Mouse (Mus musculus): ENCODE measurements around the gene Chd4. TPM values are rescaled to one million over a fixed set of nuclear protein-coding genes. Genes with fewer than 3 reads are reported as not detected.

Chd4 gene
- polyA plus RNA-seq, 1 experiment from 2014 or later = 59.7 TPM

DNA sequence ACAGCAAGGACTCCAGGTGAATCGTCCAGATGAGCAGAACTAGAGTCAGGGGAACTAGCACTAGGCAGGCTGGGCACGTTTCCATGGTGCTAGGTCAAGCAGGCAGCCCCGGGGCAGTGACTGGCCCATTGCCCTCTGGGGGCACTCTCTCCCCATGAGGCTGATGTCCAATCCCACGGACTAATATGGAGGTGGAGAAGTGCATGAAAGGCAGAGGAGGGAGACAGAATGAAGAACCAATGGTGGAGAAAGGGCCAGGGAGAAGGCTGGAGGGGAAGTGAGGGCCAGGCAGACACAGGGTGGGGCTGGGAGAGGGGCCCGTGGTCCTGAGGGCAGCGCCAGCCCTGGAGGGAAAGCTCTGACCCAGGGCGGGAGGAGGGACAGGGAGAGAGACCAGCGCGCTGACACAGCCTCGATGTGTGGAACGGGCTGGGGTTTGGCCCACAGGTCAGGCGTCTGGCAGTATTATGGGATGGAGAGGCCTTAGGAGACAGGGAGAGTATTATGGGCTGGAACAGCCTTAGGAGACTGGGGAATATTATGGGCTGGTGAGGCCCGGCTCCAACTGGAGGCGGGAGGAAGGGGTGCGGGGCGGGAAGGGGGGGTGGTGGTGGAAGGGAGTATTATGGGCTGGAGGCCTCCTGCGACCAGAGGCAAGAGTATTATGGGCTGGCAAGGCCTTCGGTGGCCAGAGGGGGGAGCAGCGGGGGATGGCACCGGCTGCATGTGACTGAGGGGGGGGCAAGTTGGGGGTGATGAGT lies 7.0 kb upstream of the Chd4 start:
- ATAC-seq = peak; percentile 85
- Histone ChIP-seq H3K4me3 (ENCODE audit: low read depth, low read length) (no peak overlapping the region), H3K4me2 (ENCODE audit: low read length) (peak overlapping the region; percentile 42), H3K27me3 (ENCODE audit: control insufficient read depth, insufficient read depth, low read depth, low read length) (no peaks in the 10 kb centered on the region), H3K36me3 (ENCODE audit: control insufficient read depth, insufficient read depth, low read length) (no peaks in the 10 kb centered on the region), H3K9me3 (replicated peaks; ENCODE audit: control insufficient read depth, low read length, poor library complexity, severe bottlenecking) (no peaks in the 10 kb centered on the region), H3K9ac (ENCODE audit: low read depth, low read length) (peak overlapping the region; percentile 43; the same call in 1 of the 2 replicates), H3K4me1 (ENCODE audit: control insufficient read depth, insufficient read depth, low read length) (peaks cover 26% of the 10 kb centered on the region), H3K27ac (ENCODE audit: low read length) (peak overlapping the region; percentile 92)
- WGBS = under 1% methylated on average over 20 of the region's 20 CpGs

DNA sequence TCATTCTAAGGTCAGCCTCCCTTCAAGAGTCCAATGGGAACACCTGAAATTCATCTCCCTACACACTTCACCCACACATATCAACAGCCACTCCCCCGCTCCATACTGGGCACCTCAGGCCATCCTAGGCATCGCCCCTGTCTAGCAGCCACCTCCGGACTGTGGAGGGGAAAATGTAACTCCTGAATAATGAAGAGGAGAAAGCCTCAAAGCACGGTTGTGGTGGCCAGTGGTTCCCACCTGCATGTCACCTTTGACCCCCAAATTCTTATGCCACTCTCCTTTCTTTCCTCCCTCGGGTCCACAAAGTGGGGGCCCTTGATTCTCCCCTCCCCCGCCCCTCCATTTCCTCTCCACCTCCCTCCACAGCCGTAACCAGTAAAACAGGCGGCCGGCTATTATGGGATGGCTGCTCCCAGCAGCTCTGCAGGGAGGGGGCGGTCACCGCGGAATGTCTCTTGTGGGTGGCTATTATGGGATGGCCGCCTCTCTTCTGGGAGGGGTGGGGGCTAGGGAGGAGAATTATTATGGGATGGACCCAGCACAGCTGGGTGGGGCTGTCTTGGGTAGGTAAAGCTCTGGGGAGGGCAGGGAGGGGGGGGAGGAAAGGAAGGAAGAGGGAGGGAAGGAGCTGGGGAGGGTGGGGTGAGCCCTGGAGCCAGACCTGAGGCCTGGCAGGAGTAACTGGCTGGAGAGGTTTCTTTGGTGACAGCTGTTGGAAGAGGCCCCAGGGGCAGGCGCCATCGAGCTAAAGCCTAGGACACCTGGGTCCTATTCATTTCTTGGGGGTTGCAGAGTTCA lies 6.1 kb upstream of the Chd4 start:
- Histone ChIP-seq H3K36me3 (ENCODE audit: control insufficient read depth, insufficient read depth, low read length) (no peaks in the 10 kb centered on the region), H3K4me3 (ENCODE audit: low read depth, low read length) (peak overlapping the region; percentile 11; the same call in 1 of the 2 replicates), H3K27me3 (ENCODE audit: control insufficient read depth, insufficient read depth, low read depth, low read length) (no peaks in the 10 kb centered on the region), H3K9ac (ENCODE audit: low read depth, low read length) (peak overlapping the region; percentile 64), H3K9me3 (replicated peaks; ENCODE audit: control insufficient read depth, low read length, poor library complexity, severe bottlenecking) (no peaks in the 10 kb centered on the region), H3K4me1 (ENCODE audit: control insufficient read depth, insufficient read depth, low read length) (peaks cover 23% of the 10 kb centered on the region), H3K4me2 (ENCODE audit: low read length) (peak overlapping the region; percentile 42), H3K27ac (ENCODE audit: low read length) (peak overlapping the region; percentile 92)
- ATAC-seq = peak; percentile 82
- 1% methylated on average over 15 of the region's 15 CpGs for WGBS

DNA sequence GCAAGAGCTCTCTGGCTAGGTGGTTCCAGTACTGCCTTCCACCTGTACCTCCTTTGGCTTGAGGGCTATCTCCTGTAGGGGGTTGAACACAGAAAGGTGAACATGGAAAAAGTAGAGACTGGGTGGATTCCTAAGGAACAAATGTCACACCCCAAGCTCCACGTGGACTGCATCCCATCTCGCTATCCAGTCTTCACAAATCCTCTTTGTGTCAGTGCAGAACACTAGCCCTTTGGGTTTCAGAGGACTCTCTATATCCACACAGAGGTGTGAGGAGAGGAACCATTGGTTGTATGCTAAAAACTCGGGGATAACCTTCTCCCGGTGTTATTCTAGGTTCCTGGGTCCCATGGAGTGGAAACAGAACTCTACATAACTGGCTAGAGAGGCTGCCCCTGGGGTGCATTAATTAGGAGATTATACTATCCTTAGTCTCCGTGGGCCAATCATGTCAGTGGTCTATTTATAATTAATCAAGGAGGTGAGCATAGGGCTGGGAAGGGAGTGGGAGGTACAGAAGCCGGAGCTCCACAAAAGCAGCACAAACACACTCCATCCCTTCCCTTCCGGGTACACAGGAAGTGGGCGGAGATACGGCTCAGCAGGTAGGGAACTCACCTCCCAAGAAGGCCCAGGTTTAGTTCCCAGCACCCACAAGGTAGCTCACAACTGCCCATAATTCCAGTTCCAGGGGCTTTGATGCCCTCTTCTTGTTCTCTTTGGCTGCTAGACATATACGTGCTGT lies 5.3 kb upstream of the Chd4 start:
- no peaks in the 10 kb centered on the region for H3K36me3 ChIP-seq (ENCODE audit: control insufficient read depth, insufficient read depth, low read length)
- H3K27me3 ChIP-seq (ENCODE audit: control insufficient read depth, insufficient read depth, low read depth, low read length) = no peaks in the 10 kb centered on the region
- no peak for ATAC-seq
- peak overlapping the region; percentile 64 for H3K9ac ChIP-seq (ENCODE audit: low read depth, low read length)
- peak overlapping the region; percentile 92 for H3K27ac ChIP-seq (ENCODE audit: low read length)
- H3K4me3 ChIP-seq (ENCODE audit: low read depth, low read length) = no peak overlapping the region
- no peaks in the 10 kb centered on the region for H3K9me3 ChIP-seq (replicated peaks; ENCODE audit: control insufficient read depth, low read length, poor library complexity, severe bottlenecking)
- H3K4me1 ChIP-seq (ENCODE audit: control insufficient read depth, insufficient read depth, low read length) = peaks cover 24% of the 10 kb centered on the region
- H3K4me2 ChIP-seq (ENCODE audit: low read length) = peak overlapping the region; percentile 42
- 49% methylated on average over 10 of the region's 10 CpGs for WGBS

DNA sequence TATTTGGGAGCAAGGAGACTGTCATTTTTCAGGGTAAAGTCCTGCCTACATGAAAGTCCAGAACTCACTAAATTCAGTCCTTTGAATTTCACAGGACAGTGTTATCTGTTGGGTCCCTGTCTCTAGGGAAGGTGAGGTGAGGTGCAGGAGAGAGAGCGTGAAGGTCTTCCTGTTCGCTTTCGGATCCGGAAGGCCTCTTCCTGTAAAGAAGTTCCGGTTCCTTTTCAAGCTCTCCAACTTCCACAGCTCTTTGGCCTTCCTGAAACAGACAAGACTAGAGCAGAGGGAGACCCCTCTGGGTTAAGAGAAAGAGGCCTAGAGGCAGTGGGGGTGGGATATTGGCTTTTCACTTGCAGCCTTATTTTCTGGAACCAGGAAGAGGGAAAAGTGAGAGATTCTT lies 3.4 kb upstream of the Chd4 start:
- no peak for ATAC-seq
- 91% methylated on average over 5 of the region's 5 CpGs for WGBS
- H3K9me3 ChIP-seq (replicated peaks; ENCODE audit: control insufficient read depth, low read length, poor library complexity, severe bottlenecking) = no peaks in the 10 kb centered on the region

DNA sequence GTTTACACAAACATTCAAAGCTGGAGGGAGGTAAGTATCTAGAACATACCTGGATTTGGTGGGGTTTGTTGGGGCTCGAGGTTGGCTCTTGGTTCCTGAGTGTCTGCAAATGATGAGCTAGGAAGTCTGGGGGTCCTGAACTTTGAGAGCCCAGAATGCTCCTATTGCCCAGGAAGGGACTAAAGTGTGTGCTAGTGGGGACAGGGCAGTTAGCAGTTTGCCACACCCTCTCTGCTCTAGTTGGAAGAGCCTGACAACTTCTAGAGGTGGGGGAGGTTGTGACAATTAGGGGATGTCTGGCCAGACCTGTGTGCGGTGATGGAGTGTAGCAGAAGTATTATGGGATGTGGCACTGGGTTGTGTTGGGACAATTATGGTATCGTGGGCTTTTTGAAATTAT lies 938 bp upstream of the Chd4 start:
- Histone ChIP-seq H3K36me3 (ENCODE audit: control insufficient read depth, insufficient read depth, low read length) (no peaks in the 10 kb centered on the region), H3K4me2 (ENCODE audit: low read length) (no peak overlapping the region), H3K9me3 (replicated peaks; ENCODE audit: control insufficient read depth, low read length, poor library complexity, severe bottlenecking) (no peaks in the 10 kb centered on the region), H3K27me3 (ENCODE audit: control insufficient read depth, insufficient read depth, low read depth, low read length) (no peaks in the 10 kb centered on the region), H3K4me3 (ENCODE audit: low read depth, low read length) (no peak overlapping the region), H3K27ac (ENCODE audit: low read length) (peak overlapping the region; percentile 92), H3K4me1 (ENCODE audit: control insufficient read depth, insufficient read depth, low read length) (peaks cover 36% of the 10 kb centered on the region), H3K9ac (ENCODE audit: low read depth, low read length) (no peak overlapping the region)
- WGBS = 65% methylated on average over 3 of the region's 3 CpGs
- no peak for ATAC-seq

More for the DNA sequence above, 3.4 kb upstream of the Chd4 start:
- Histone ChIP-seq H3K36me3 (ENCODE audit: control insufficient read depth, insufficient read depth, low read length) (no peaks in the 10 kb centered on the region), H3K4me2 (ENCODE audit: low read length) (no peak overlapping the region), H3K4me1 (ENCODE audit: control insufficient read depth, insufficient read depth, low read length) (peaks cover 26% of the 10 kb centered on the region), H3K27me3 (ENCODE audit: control insufficient read depth, insufficient read depth, low read depth, low read length) (no peaks in the 10 kb centered on the region), H3K4me3 (ENCODE audit: low read depth, low read length) (no peak overlapping the region), H3K27ac (ENCODE audit: low read length) (no peak overlapping the region), H3K9ac (ENCODE audit: low read depth, low read length) (no peak overlapping the region)

DNA sequence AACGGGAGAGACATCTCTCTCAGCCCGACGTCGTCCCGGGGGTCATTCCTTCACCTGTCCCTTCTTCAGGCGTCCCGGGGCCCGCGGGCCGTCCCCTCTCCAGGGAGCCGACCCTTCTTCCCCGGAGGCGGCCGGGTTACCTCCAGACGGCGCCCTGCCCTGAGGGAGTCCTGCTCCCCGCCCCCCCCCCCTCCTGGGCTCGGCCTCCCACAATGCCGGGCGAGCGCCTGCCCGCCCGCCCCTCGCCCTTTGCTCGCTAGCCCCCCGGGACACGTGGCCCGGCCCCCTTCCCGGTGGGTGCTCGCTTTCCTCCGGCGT lies 457 bp downstream of the Chd4 start:
- Histone ChIP-seq H3K4me3 (ENCODE audit: low read depth, low read length) (peak overlapping the region; percentile 94), H3K27ac (ENCODE audit: low read length) (peak overlapping the region; percentile 92), H3K4me1 (ENCODE audit: control insufficient read depth, insufficient read depth, low read length) (peaks cover 29% of the 10 kb centered on the region), H3K9me3 (replicated peaks; ENCODE audit: control insufficient read depth, low read length, poor library complexity, severe bottlenecking) (no peaks in the 10 kb centered on the region), H3K4me2 (ENCODE audit: low read length) (peak overlapping the region; percentile 70), H3K36me3 (ENCODE audit: control insufficient read depth, insufficient read depth, low read length) (peaks cover 4% of the 10 kb centered on the region; the same call in 1 of the 2 replicates), H3K27me3 (ENCODE audit: control insufficient read depth, insufficient read depth, low read depth, low read length) (no peaks in the 10 kb centered on the region), H3K9ac (ENCODE audit: low read depth, low read length) (peak overlapping the region; percentile 73)
- no peak for ATAC-seq
- under 1% methylated on average over 30 of the region's 32 CpGs for WGBS

DNA sequence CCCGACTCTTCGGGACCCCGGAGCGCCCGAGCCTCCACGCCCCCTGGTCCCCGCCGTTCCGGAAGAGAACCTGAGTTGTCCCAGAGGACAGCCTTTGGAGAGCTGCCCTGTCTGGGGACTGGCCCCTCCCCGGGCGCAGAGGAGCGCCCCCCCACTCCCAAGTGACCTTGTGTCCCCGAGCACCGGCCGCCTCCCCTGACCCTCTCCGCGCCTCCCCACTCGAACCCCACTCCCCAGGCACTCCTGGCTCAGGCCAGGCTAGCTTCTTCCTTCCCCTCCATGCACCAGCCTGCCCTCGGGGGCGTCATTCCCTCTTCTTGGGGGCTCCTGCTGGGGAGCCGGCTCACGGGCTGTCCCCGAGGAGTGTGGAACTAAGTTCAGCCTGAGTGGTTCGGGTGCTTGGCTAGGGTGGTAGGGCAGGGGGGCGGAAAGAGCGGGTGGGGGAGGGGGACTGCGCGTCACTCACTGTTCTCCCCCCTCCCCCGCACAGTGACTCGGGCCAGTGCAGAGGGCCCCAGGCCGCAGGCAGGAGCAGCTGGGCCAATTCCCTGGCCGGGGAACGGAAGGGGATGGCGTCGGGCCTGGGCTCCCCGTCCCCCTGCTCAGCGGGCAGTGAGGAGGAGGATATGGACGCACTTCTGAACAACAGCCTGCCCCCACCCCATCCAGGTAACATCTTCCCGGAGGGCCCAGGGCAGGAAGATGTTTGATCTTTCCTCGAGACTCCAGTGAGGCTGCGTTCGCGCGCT lies 990 bp downstream of the Chd4 start:
- under 1% methylated on average over 30 of the region's 44 CpGs for WGBS
- no peaks in the 10 kb centered on the region for H3K27me3 ChIP-seq (ENCODE audit: control insufficient read depth, insufficient read depth, low read depth, low read length)
- H3K9ac ChIP-seq (ENCODE audit: low read depth, low read length) = peak overlapping the region; percentile 73
- peak; percentile 57 for ATAC-seq
- peak overlapping the region; percentile 70 for H3K4me2 ChIP-seq (ENCODE audit: low read length)
- H3K36me3 ChIP-seq (ENCODE audit: control insufficient read depth, insufficient read depth, low read length) = peaks cover 9% of the 10 kb centered on the region
- peak overlapping the region; percentile 92 for H3K27ac ChIP-seq (ENCODE audit: low read length)
- no peaks in the 10 kb centered on the region for H3K9me3 ChIP-seq (replicated peaks; ENCODE audit: control insufficient read depth, low read length, poor library complexity, severe bottlenecking)
- peaks cover 29% of the 10 kb centered on the region for H3K4me1 ChIP-seq (ENCODE audit: control insufficient read depth, insufficient read depth, low read length)
- H3K4me3 ChIP-seq (ENCODE audit: low read depth, low read length) = peak overlapping the region; percentile 94

DNA sequence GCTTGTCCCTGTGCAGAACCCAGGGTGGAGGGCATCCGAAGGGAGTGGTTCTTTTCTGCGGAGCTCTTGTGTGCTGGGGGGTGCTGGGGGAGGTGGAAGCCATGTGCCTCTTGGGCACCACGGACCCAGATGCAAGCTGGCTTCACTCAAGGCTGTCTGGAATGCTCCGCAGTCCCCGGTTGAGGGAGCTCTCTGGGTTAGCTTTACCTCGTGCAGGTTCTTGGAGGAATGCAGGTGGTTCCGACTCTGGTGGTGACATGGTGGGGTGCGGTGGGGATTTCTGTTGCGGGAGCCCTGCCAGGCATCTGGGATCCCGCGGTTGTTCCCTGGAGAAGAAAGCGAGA lies 1.5 kb downstream of the Chd4 start:
- WGBS = under 1% methylated on average over 12 of the region's 12 CpGs
- H3K36me3 ChIP-seq (ENCODE audit: control insufficient read depth, insufficient read depth, low read length) = peaks cover 14% of the 10 kb centered on the region
- no peaks in the 10 kb centered on the region for H3K9me3 ChIP-seq (replicated peaks; ENCODE audit: control insufficient read depth, low read length, poor library complexity, severe bottlenecking)
- H3K4me1 ChIP-seq (ENCODE audit: control insufficient read depth, insufficient read depth, low read length) = peaks cover 29% of the 10 kb centered on the region
- peak overlapping the region; percentile 73 for H3K9ac ChIP-seq (ENCODE audit: low read depth, low read length)
- peak overlapping the region; percentile 92 for H3K27ac ChIP-seq (ENCODE audit: low read length)
- H3K4me2 ChIP-seq (ENCODE audit: low read length) = peak overlapping the region; percentile 70
- ATAC-seq = peak; percentile 18
- peak overlapping the region; percentile 94 for H3K4me3 ChIP-seq (ENCODE audit: low read depth, low read length)
- H3K27me3 ChIP-seq (ENCODE audit: control insufficient read depth, insufficient read depth, low read depth, low read length) = no peaks in the 10 kb centered on the region
